Mouse (Mus musculus): ENCODE measurements around the gene Slc5a2. TPM values are rescaled to one million over a fixed set of nuclear protein-coding genes. Genes with fewer than 3 reads are reported as not detected.

The Slc5a2 gene
- total RNA-seq, 4 experiments from 2014 or later: not detected

GRCm38 (mm10) chr7:128298481-128299342 lies 33.3 kb downstream of the Slc5a2 start:
- DNase-seq (ENCODE audit: low spot score in 2 of 2): no peak

GRCm38 (mm10) chr7:128300952-128301351 lies 35.5 kb downstream of the Slc5a2 start:
- DNase-seq (ENCODE audit: low spot score in 2 of 2): no peak

GRCm38 (mm10) chr7:128302151-128302550 lies 36.7 kb downstream of the Slc5a2 start:
- no peak for DNase-seq (ENCODE audit: low spot score in 2 of 2)

GRCm38 (mm10) chr7:128304198-128304597 lies 38.7 kb downstream of the Slc5a2 start:
- no peak for DNase-seq (ENCODE audit: low spot score in 2 of 2)

- DNase-seq (ENCODE audit: low spot score in 2 of 2): no peak
Observed at GRCm38 (mm10) chr7:128304907-128305306, 39.5 kb downstream of the Slc5a2 start.

GRCm38 (mm10) chr7:128307851-128308250 lies 42.4 kb downstream of the Slc5a2 start:
- DNase-seq (ENCODE audit: low spot score in 2 of 2): no peak

GRCm38 (mm10) chr7:128309216-128309615 lies 43.8 kb downstream of the Slc5a2 start:
- no peak for DNase-seq (ENCODE audit: low spot score in 2 of 2)

- DNase-seq (ENCODE audit: low spot score in 2 of 2): no peak
Observed at GRCm38 (mm10) chr7:128309776-128310175, 44.3 kb downstream of the Slc5a2 start.

- DNase-seq (ENCODE audit: low spot score in 2 of 2): no peak
Observed at GRCm38 (mm10) chr7:128310229-128310688, 44.8 kb downstream of the Slc5a2 start.

GRCm38 (mm10) chr7:128311263-128311662 lies 45.8 kb downstream of the Slc5a2 start:
- no peak for DNase-seq (ENCODE audit: low spot score in 2 of 2)

- no peak for DNase-seq (ENCODE audit: low spot score in 2 of 2)
Observed at GRCm38 (mm10) chr7:128311811-128312210, 46.4 kb downstream of the Slc5a2 start.

GRCm38 (mm10) chr7:128312375-128313059 lies 47.1 kb downstream of the Slc5a2 start:
- DNase-seq (ENCODE audit: low spot score in 2 of 2): no peak

GRCm38 (mm10) chr7:128313601-128314000 lies 48.1 kb downstream of the Slc5a2 start:
- DNase-seq (ENCODE audit: low spot score in 2 of 2): no peak

- DNase-seq (ENCODE audit: low spot score in 2 of 2): no peak
Observed at GRCm38 (mm10) chr7:128314491-128314890, 49.0 kb downstream of the Slc5a2 start.

GRCm38 (mm10) chr7:128317011-128317410 lies 51.6 kb downstream of the Slc5a2 start:
- DNase-seq (ENCODE audit: low spot score in 2 of 2): no peak

- no peak for DNase-seq (ENCODE audit: low spot score in 2 of 2)
Observed at GRCm38 (mm10) chr7:128319140-128319539, 53.7 kb downstream of the Slc5a2 start.

GRCm38 (mm10) chr7:128320219-128320816 lies 54.9 kb downstream of the Slc5a2 start:
- DNase-seq (ENCODE audit: low spot score in 2 of 2): no peak

- no peak for DNase-seq (ENCODE audit: low spot score in 2 of 2)
Observed at GRCm38 (mm10) chr7:128321260-128321659, 55.8 kb downstream of the Slc5a2 start.

All from gastrocnemius, adult 8-10 months (tissue).